Mouse (Mus musculus) lung, adult 2 months (tissue): ENCODE data around the gene Rpap2.

Experiments used
- CTCF ChIP-seq: fragments of 200-500 bp; IDR thresholded peaks from 2 replicates; pipeline ENCODE4 v1.5.1; 2011; ENCODE audit warnings: mild to moderate bottlenecking, low read length, control low read depth; ENCODE audit not compliant: insufficient read depth
- POLR2A ChIP-seq: fragments of 200-500 bp; IDR thresholded peaks from 2 replicates; pipeline ENCODE4 v1.6.1; 2011; ENCODE audit warnings: low read depth, mild to moderate bottlenecking, control low read depth, low read length, borderline replicate concordance; ENCODE audit errors: extremely low read depth

DNA sequence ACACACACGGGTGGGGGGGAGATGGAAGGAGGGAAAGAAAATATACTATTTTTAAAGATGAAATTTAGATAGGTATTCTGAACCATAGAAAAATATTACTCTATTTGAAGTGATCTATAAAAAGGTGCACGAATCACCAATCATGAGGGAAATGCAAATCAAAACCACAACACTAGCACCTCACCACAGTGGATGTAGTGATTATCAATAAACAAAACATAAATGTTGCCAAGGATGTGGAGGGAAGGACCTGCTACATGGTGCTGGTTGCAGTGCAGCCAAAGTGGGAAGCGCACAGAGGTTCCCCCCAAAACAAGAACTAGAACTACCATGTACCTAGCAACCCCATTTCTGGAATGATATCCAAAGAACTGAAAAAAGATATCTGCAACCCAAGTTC, 97.8 kb downstream of the Rpap2 start:
- no peak for TF ChIP-seq POLR2A
- TF ChIP-seq CTCF, result no peak
